8 mouse cellular contexts compared by ENCODE assay signal in the genomic region with DNA sequence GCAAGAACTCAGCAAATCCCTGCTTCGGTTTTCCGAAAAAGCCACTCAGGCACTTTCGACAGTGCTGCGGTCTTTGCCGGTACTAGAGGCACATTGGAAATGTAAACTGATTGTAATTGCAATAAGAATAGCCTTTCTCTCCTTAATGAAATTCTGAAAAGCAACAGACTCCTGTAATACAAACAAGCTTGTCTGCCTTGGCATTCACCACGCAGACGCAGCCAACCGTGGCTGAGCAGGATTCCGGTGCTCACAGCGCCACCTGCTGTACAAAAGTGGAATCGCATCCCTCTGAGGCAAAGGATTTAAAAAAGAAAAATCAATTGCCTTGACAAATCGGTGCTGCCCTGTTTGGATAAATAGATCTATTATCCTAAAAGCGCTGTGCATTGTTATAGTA.
DNase-seq lines count a peak whose midpoint lies in the region; ATAC-seq lines count a peak whose summit lies in the region.

No protein-coding gene starts in this region.

- peak overlapping the region; percentile 47 for H3K4me3 ChIP-seq in intestine, embryonic 14.5 days (ENCODE audit: low read depth, low read length)

- no peaks in the 10 kb centered on the region for H3K27me3 ChIP-seq in intestine, embryonic 14.5 days (replicated peaks; ENCODE audit: control insufficient read depth, insufficient read depth, low read length)

- peak; percentile 82 to 95 for DNase-seq in adrenal gland, adult (ENCODE audit: inconsistent age in 2 of 2, low spot score in 1 of 2)
- peak; percentile 94 for DNase-seq in embryo, embryonic 10.5 days (ENCODE audit: low spot score)
- DNase-seq in gastrocnemius, postnatal 36 days, result peak; percentile 82 to 84
- DNase-seq in intestine, embryonic 14.5 days (ENCODE audit: low spot score), result peak; percentile 98
- peak; percentile 86 to 91 for DNase-seq in left cerebral cortex, postnatal 10 days (ENCODE audit: extremely low spot score in 1 of 2, low spot score in 2 of 2)
- peak; percentile 92 to 94 for DNase-seq in right cerebral cortex, postnatal 10 days (ENCODE audit: low spot score in 2 of 2)
- DNase-seq in urinary bladder, postnatal 14 days (ENCODE audit: low spot score), result peak; percentile 88

- H3K9ac ChIP-seq in intestine, embryonic 14.5 days (ENCODE audit: low read length), result peak overlapping the region; percentile 34

- peak; percentile 38; the same call in 1 of the 2 replicates for ATAC-seq in intestine, embryonic 14.5 days (replicated peaks; ENCODE audit: low FRiP score, low TSS enrichment, low read depth)
- ATAC-seq in megakaryocyte progenitor cell, adult 5-6 weeks (replicated peaks; ENCODE audit: poor library complexity), result peak; percentile 87

- 1% methylated on average over 13 of the region's 13 CpGs for WGBS in intestine, embryonic 14.5 days

- no peaks in the 10 kb centered on the region for H3K4me1 ChIP-seq in intestine, embryonic 14.5 days (replicated peaks; ENCODE audit: control insufficient read depth, insufficient read depth, low read length)

- intact Hi-C loops in gastrocnemius, postnatal 36 days (cut with DNase I), result loop anchor here (2.0 kb wide), 1 partner anchor 192 kb away; no protein-coding TSS in a partner anchor
- intact Hi-C loops in left cerebral cortex, postnatal 10 days (cut with DNase I), result loop anchor here (5.0 kb wide), 2 partner anchors 116 to 191 kb away; no protein-coding TSS in a partner anchor

- H3K36me3 ChIP-seq in intestine, embryonic 14.5 days (ENCODE audit: control insufficient read depth, insufficient read depth, low read length), result no peaks in the 10 kb centered on the region

- no peak overlapping the region for H3K27ac ChIP-seq in intestine, embryonic 14.5 days (ENCODE audit: low read depth)

- H3K9me3 ChIP-seq in intestine, embryonic 14.5 days (ENCODE audit: control insufficient read depth, low read length), result no peaks in the 10 kb centered on the region

- H3K4me2 ChIP-seq in intestine, embryonic 14.5 days (ENCODE audit: low read length), result peak overlapping the region; percentile 59
